Mouse (Mus musculus) spleen, adult 2 months (tissue): ENCODE data around the gene Zfp786. TPM values are rescaled to one million over a fixed set of nuclear protein-coding genes. Genes with fewer than 3 reads are reported as not detected.
A peak's percentile ranks its signal among the peaks of the same experiment; 100 is the strongest.

ENCODE experiments used
- DNase-seq, 2 experiments: peaks; one replicate each; pipeline versions ENCODE4 v3.0.0 to v3.0.0-alpha.2; 2012 to 2021; ENCODE audit warnings: low spot score in 2 of 2, low read depth in 1 of 2
- H3K27ac ChIP-seq: fragments of 200-500 bp; 2 replicates; pipeline ENCODE4 v1.5.1; 2012; ENCODE audit warnings: low read length, inconsistent platforms; ENCODE audit not compliant: insufficient read depth
- H3K27me3 ChIP-seq: fragments of 200-500 bp; 2 replicates; pipeline ENCODE4 v1.6.1; 2012; ENCODE audit warnings: mild to moderate bottlenecking, moderate library complexity, low read length, inconsistent platforms; ENCODE audit not compliant: control insufficient read depth, insufficient read depth
- H3K36me3 ChIP-seq: fragments of 200-500 bp; 2 replicates; pipeline ENCODE4 v1.6.1; 2012; ENCODE audit warnings: mild to moderate bottlenecking, low read length, inconsistent platforms; ENCODE audit not compliant: control insufficient read depth, insufficient read depth
- H3K4me1 ChIP-seq: fragments of 200-500 bp; 2 replicates; pipeline ENCODE4 v1.6.1; 2011; ENCODE audit warnings: inconsistent platforms; ENCODE audit not compliant: control insufficient read depth, insufficient read depth, insufficient read length
- H3K4me3 ChIP-seq: fragments of 200-500 bp; 2 replicates; pipeline ENCODE4 v1.5.1; 2011; ENCODE audit warnings: mild to moderate bottlenecking, inconsistent platforms; ENCODE audit not compliant: insufficient read depth, insufficient read length; ENCODE audit errors: extremely low read depth
- CTCF ChIP-seq: fragments of 200-500 bp; IDR thresholded peaks from 2 replicates; pipeline ENCODE4 v1.5.1; 2011; ENCODE audit warnings: mild to moderate bottlenecking, inconsistent platforms; ENCODE audit not compliant: insufficient read depth, insufficient read length, insufficient replicate concordance; ENCODE audit errors: extremely low read depth
- POLR2A ChIP-seq: fragments of 200-500 bp; IDR thresholded peaks from 2 replicates; pipeline ENCODE4 v1.6.1; 2011; ENCODE audit warnings: low read depth, low read length, inconsistent platforms
- whole genome bisulfite sequencing: fragments of 180-500 bp; shearing (Covaris S2); methylation state at CpG from one replicate; pipeline ENCODE4 v1.1.7; 2018; 5-methylcytosine and 5-hydroxymethylcytosine counted together
- polyA plus RNA-seq: library from polyadenylated mRNA; depleted of rRNA; stranded (reverse); fragments of >200 nt; gene quantifications from 2 replicates; pipeline ENCODE4 v1.2.3, GENCODE M21; 2012

Gene Zfp786
- polyA plus RNA-seq, 1 experiment = 0.13 TPM

DNA sequence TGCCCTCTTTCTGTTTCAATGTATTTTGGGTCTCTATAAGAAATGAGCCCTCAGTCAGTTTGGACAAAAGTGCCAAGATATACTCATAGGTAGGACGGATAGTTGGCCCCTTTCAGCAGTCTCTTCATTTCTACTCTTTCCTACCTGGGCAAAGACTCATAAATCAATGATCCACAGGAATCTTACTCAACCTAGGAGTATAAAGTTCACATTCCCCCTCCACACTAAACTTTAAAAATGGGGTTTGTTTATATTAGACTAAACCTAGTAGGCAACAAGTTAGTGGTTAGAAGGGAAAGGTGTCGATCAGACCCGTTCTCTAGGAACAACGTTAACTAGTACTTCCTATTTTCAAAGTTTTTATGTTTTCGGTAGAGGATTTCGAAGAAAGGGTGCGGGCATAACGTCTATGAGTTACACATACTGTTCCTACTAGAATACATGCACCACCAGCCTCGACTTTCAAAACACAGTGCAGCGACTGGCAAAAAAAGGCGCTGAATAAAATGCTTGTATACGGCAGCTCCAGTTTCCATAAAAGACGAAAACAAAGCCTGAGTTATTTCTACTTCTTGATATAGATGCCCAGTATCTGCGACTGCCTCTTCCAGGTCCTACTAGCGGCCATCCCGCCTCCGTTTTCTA lies 18.3 kb downstream of the Zfp786 start:
- no peaks in the 10 kb centered on the region for H3K27me3 ChIP-seq
- TF ChIP-seq POLR2A (no peak), CTCF (no peak)
- H3K4me3 ChIP-seq = peak overlapping the region; percentile 77
- H3K36me3 ChIP-seq = no peaks in the 10 kb centered on the region
- peak overlapping the region; percentile 72 for H3K27ac ChIP-seq
- peaks cover 9% of the 10 kb centered on the region; the same call in 1 of the 2 replicates for H3K4me1 ChIP-seq
- WGBS = under 1% methylated on average over 17 of the region's 17 CpGs
- DNase-seq = no peak

DNA sequence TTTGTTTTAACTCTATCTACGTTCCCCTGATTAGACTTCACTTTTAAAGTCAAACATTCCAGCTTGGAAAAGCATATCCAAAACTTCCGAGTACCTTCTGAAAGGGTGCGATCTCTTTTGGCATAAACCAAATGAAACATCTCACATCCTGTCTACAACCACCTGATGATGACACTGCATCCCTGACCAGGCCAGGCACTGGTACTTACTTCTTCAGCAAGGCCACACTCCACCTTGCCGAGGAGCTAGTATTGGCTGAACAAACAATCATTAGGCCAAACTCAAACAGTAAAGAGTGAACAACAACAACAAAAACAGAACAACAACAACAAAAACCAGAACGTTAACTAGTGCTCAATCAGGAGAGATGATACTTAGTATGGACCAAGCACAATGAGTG lies 19.3 kb downstream of the Zfp786 start:
- Histone ChIP-seq H3K4me3 (peak overlapping the region; percentile 11; the same call in 1 of the 2 replicates), H3K27ac (no peak overlapping the region), H3K4me1 (peaks cover 9% of the 10 kb centered on the region; the same call in 1 of the 2 replicates), H3K36me3 (peaks cover 3% of the 10 kb centered on the region), H3K27me3 (no peaks in the 10 kb centered on the region)
- WGBS = 72% methylated on average over 5 of the region's 5 CpGs
- TF ChIP-seq POLR2A = no peak
- TF ChIP-seq CTCF = no peak
- no peak for DNase-seq

DNA sequence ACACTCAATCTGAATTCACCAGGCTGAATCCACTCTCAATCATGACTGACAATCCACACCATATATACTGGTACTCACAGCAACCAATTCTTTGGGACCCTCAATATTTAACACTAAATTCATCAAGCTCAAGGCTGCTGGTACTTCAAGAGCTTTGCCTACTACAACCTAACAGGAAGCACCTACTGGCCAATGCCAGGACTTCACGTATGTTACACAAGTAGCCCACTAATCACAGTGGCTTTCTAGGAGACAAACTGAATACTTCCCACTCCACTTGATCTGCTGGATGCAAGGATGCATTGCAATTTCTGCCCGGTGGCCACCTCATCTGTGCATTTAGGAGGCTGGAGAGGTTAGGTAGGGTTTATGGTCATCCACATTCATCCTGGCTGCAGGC lies 20.5 kb downstream of the Zfp786 start:
- TF ChIP-seq POLR2A (no peak), CTCF (no peak)
- WGBS = 66% methylated on average over 2 of the region's 2 CpGs
- peaks cover 9% of the 10 kb centered on the region for H3K4me1 ChIP-seq
- H3K27me3 ChIP-seq = no peaks in the 10 kb centered on the region
- H3K36me3 ChIP-seq = peaks cover 8% of the 10 kb centered on the region
- no peak overlapping the region for H3K4me3 ChIP-seq
- DNase-seq = no peak
- no peak overlapping the region for H3K27ac ChIP-seq

DNA sequence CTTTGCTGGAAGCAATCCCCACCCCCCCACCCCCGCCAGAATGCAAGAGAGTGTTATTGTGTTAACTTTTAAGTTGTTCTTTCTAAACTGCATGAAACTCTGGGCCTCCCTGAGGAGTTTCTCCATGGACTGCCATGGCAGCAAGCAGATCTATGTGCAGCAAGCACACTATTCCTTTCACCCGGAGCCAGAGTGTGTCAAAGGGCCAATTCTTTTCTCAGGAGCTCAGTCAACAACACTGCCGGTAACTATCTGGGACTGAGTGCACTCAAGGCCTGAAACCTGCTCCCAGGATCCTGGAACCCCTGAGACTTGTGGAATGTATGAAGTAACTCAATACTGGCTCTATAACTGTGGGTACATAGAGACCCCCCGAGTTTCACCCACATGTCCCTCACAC lies 21.6 kb downstream of the Zfp786 start:
- peaks cover 14% of the 10 kb centered on the region for H3K36me3 ChIP-seq
- 89% methylated on average over 4 of the region's 4 CpGs for WGBS
- no peak overlapping the region for H3K4me3 ChIP-seq
- TF ChIP-seq POLR2A = no peak
- TF ChIP-seq CTCF = no peak
- no peaks in the 10 kb centered on the region for H3K27me3 ChIP-seq
- DNase-seq = no peak
- H3K4me1 ChIP-seq = peaks cover 9% of the 10 kb centered on the region
- peak overlapping the region; percentile 49 for H3K27ac ChIP-seq

DNA sequence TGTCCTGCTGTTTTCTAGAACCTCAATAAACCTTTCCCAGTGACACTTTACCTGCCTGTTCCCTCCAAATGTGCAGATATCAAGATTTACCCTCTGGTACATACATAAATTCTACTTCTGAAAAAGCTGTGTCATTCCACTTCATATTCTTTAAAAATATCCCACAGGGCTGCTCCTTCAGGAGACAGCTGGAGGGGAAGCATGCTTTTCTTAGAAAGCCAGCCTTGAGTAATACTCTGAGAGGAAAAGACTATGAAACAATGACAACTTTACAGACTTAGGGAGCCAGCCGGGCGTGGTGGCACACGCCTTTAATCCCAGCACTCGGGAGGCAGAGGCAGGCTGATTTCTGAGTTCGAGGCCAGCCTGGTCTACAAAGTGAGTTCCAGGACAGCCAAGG lies 22.1 kb downstream of the Zfp786 start:
- no peaks in the 10 kb centered on the region for H3K27me3 ChIP-seq
- DNase-seq = no peak
- H3K27ac ChIP-seq = no peak overlapping the region; the same call in 1 of the 2 replicates
- 84% methylated on average over 5 of the region's 5 CpGs for WGBS
- H3K36me3 ChIP-seq = peaks cover 19% of the 10 kb centered on the region
- TF ChIP-seq POLR2A = no peak
- no peak for TF ChIP-seq CTCF
- H3K4me3 ChIP-seq = no peak overlapping the region
- H3K4me1 ChIP-seq = peaks cover 9% of the 10 kb centered on the region

DNA sequence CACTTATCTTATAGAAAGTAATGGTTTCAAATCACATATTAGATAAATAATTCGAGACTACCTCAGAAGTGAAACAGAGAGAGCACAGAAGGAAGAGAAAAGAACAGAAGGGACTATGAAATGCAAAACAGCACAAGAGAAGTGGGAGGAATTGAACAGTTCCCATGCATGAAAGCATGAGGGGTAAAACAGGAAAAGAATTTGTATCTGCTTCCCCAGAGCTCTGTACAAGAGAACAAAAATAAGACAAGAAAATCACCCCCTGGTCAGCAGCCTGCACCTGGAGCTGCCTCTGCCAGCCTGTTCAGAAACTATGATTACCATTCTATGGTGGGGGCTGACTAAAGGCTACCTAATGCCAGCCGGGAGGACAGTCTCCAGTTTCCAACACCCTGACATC lies 23.2 kb downstream of the Zfp786 start:
- H3K4me3 ChIP-seq = no peak overlapping the region
- peak overlapping the region; percentile 76 for H3K27ac ChIP-seq
- WGBS = 51% methylated on average over 2 of the region's 2 CpGs
- TF ChIP-seq CTCF (no peak), POLR2A (no peak)
- DNase-seq = no peak
- peaks cover 31% of the 10 kb centered on the region for H3K36me3 ChIP-seq
- H3K27me3 ChIP-seq = no peaks in the 10 kb centered on the region
- peaks cover 9% of the 10 kb centered on the region for H3K4me1 ChIP-seq

DNA sequence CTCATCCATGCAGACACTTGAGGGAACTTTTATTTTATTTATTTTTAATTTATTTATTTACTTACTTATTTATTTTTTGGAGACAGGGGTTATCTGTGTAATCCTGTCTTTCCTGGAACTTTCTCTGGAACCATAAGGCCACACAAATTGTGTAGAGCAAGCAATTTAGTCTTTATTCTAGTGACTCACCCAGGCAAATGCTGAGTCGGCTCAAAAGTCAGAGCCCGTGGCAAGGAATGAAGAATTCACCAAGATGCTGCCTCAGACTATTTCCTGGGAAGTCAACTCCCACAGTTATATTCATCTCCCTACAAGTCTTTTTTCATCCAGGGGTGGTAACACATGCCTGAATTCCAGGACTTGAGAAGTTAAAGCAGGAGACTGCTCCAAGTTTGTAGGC lies 25.1 kb downstream of the Zfp786 start:
- Histone ChIP-seq H3K27me3 (no peaks in the 10 kb centered on the region), H3K4me1 (peaks cover 9% of the 10 kb centered on the region), H3K36me3 (peaks cover 43% of the 10 kb centered on the region), H3K4me3 (no peak overlapping the region), H3K27ac (no peak overlapping the region)
- TF ChIP-seq CTCF = no peak
- TF ChIP-seq POLR2A = no peak
- 82% methylated on average over 2 of the region's 2 CpGs for WGBS
- DNase-seq = no peak
